Mouse (Mus musculus): ENCODE measurements at regions not wholly inside any gene's neighbourhood (a gene's known extent, or its start where the extent isn't known, plus 50 kb on each side); places are given as distances from the start of the nearest gene placed in this dataset.

DNA sequence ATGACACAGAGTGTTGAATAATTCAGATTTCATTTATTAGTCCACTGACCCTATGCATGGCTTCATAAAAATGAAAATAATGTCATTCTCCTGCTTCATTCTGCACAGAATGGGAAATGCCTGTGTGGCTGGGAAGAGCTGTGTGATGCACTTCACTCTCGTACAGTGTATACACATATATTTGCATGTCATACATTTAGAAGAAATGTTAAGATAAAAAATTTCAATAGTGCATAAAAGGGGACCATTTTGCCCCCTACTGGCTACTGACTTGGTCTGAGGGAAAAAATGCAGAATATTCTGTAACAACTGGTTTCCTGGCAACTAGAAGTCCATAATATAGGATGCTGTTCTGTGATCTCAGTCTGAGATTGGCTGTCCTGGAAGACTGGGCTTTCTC is 580.5 kb downstream of the Zfp352 start:
- TF ChIP-seq ZNF384 (IDR thresholded peaks at IDR 0.05; ENCODE audit: low read depth, low read length) (no peak), CHD2 (IDR thresholded peaks at IDR 0.05; ENCODE audit: low read depth, low read length) (no peak)
